Mouse (Mus musculus): ENCODE results near the gene Csdc2.

The Csdc2 gene

GRCm38 (mm10) chr15:81993992-81994391 is 57.4 kb downstream of the Csdc2 start:
- no peak for DNase-seq (ENCODE audit: low spot score)
